Mouse (Mus musculus) brain, embryonic 14.5 days (tissue): ENCODE data around the gene Fdx1.

ENCODE experiments used
- CTCF ChIP-seq: fragments of 200-500 bp; IDR thresholded peaks from 2 replicates; pipeline ENCODE4 v1.5.1; 2012; ENCODE audit warnings: inconsistent platforms, mild to moderate bottlenecking, moderate library complexity, borderline replicate concordance; ENCODE audit not compliant: insufficient read depth, insufficient read length; ENCODE audit errors: extremely low read depth
- POLR2A ChIP-seq: fragments of 200-500 bp; IDR thresholded peaks from 2 replicates; pipeline ENCODE4 v1.6.1; 2012; ENCODE audit warnings: mild to moderate bottlenecking, inconsistent platforms, borderline replicate concordance; ENCODE audit not compliant: poor library complexity, insufficient read depth, insufficient read length, severe bottlenecking; ENCODE audit errors: extremely low read depth

- TF ChIP-seq CTCF = no peak
- no peak for TF ChIP-seq POLR2A
Observed at GRCm38 (mm10) chr9:51943934-51944333, 19.4 kb downstream of the Fdx1 start.
